Mouse (Mus musculus) ES-Bruce4 (cell line): ENCODE data around the gene Tgfbr3. TPM values are rescaled to one million over a fixed set of nuclear protein-coding genes. Genes with fewer than 3 reads are reported as not detected.

Experiments
- H3K27ac ChIP-seq: 2 replicates; pipeline ENCODE4 v1.5.1; 2012; ENCODE audit warnings: low read length, inconsistent platforms; ENCODE audit not compliant: insufficient read depth
- H3K27me3 ChIP-seq: 2 replicates; pipeline ENCODE4 v1.6.1; 2012; ENCODE audit warnings: mild to moderate bottlenecking, low read length, inconsistent platforms; ENCODE audit not compliant: control insufficient read depth, poor library complexity, insufficient read depth, severe bottlenecking
- H3K36me3 ChIP-seq: 2 replicates; pipeline ENCODE4 v1.6.1; 2012; ENCODE audit warnings: inconsistent platforms, mild to moderate bottlenecking, low read length, moderate library complexity; ENCODE audit not compliant: control insufficient read depth, poor library complexity, insufficient read depth, severe bottlenecking
- H3K4me1 ChIP-seq: one replicate; pipeline ENCODE4 v1.8.1; 2011; ENCODE audit warnings: low read length; ENCODE audit not compliant: control insufficient read depth, insufficient read depth
- H3K4me3 ChIP-seq: 2 replicates; pipeline ENCODE4 v1.5.1; 2011; ENCODE audit warnings: low read depth, mild to moderate bottlenecking, low read length
- H3K9ac ChIP-seq: 2 replicates; pipeline ENCODE4 v1.6.1; 2012; ENCODE audit warnings: low read depth, mild to moderate bottlenecking, inconsistent platforms; ENCODE audit not compliant: poor library complexity, severe bottlenecking
- H3K9me3 ChIP-seq: replicated peaks from 2 replicates; pipeline ENCODE4 v1.6.1; 2012; ENCODE audit warnings: mild to moderate bottlenecking, low read length, inconsistent platforms; ENCODE audit not compliant: control insufficient read depth, poor library complexity, insufficient read depth, severe bottlenecking
- CTCF ChIP-seq: IDR thresholded peaks from one replicate; pipeline ENCODE4 v1.8.1; 2011; ENCODE audit warnings: low read depth, low read length
- EP300 ChIP-seq: IDR thresholded peaks from 2 replicates; pipeline ENCODE4 v1.6.1; 2011; ENCODE audit warnings: low read depth, low read length; ENCODE audit not compliant: insufficient read depth
- POLR2A ChIP-seq: IDR thresholded peaks from one replicate; pipeline ENCODE4 v1.8.1; 2011; ENCODE audit warnings: low read length; ENCODE audit not compliant: insufficient read depth
- polyA plus RNA-seq: library from polyadenylated mRNA; stranded (reverse); fragments of >200 nt; gene quantifications from 2 replicates; pipeline ENCODE4 v1.2.4, GENCODE M21; 2011; ENCODE audit warnings: low read depth; ENCODE audit not compliant: missing spikeins, insufficient read depth, insufficient read length

Gene Tgfbr3
- polyA plus RNA-seq, 1 experiment = 8.8 TPM

- H3K4me1 ChIP-seq = peaks cover 6% of the 10 kb centered on the region
- no peaks in the 10 kb centered on the region for H3K36me3 ChIP-seq
- no peak overlapping the region for H3K4me3 ChIP-seq
- no peak for TF ChIP-seq EP300
- no peak for TF ChIP-seq CTCF
- no peak for TF ChIP-seq POLR2A
- H3K9me3 ChIP-seq = no peaks in the 10 kb centered on the region
- H3K9ac ChIP-seq = no peak overlapping the region
- H3K27ac ChIP-seq = no peak overlapping the region
- no peaks in the 10 kb centered on the region for H3K27me3 ChIP-seq
Measured at GRCm38 (mm10) chr5:107221892-107222669, 67.3 kb downstream of the Tgfbr3 start.

GRCm38 (mm10) chr5:107220936-107221335 lies 68.5 kb downstream of the Tgfbr3 start:
- Histone ChIP-seq H3K4me1 (peaks cover 6% of the 10 kb centered on the region), H3K27ac (no peak overlapping the region), H3K9me3 (no peaks in the 10 kb centered on the region), H3K9ac (no peak overlapping the region), H3K36me3 (no peaks in the 10 kb centered on the region), H3K4me3 (no peak overlapping the region), H3K27me3 (no peaks in the 10 kb centered on the region)
- no peak for TF ChIP-seq POLR2A
- TF ChIP-seq CTCF = no peak
- TF ChIP-seq EP300 = no peak

GRCm38 (mm10) chr5:107219883-107220282 lies 69.5 kb downstream of the Tgfbr3 start:
- Histone ChIP-seq H3K4me3 (no peak overlapping the region), H3K9me3 (no peaks in the 10 kb centered on the region), H3K36me3 (no peaks in the 10 kb centered on the region), H3K9ac (no peak overlapping the region), H3K27ac (no peak overlapping the region), H3K27me3 (no peaks in the 10 kb centered on the region), H3K4me1 (peaks cover 6% of the 10 kb centered on the region)
- TF ChIP-seq EP300 = no peak
- no peak for TF ChIP-seq CTCF
- TF ChIP-seq POLR2A = no peak

GRCm38 (mm10) chr5:107219318-107219717 lies 70.1 kb downstream of the Tgfbr3 start:
- Histone ChIP-seq H3K36me3 (no peaks in the 10 kb centered on the region), H3K4me1 (peaks cover 6% of the 10 kb centered on the region), H3K27me3 (no peaks in the 10 kb centered on the region), H3K9ac (no peak overlapping the region), H3K27ac (no peak overlapping the region), H3K9me3 (no peaks in the 10 kb centered on the region), H3K4me3 (no peak overlapping the region)
- no peak for TF ChIP-seq CTCF
- no peak for TF ChIP-seq EP300
- no peak for TF ChIP-seq POLR2A

- H3K27me3 ChIP-seq = no peaks in the 10 kb centered on the region
- no peak overlapping the region for H3K9ac ChIP-seq
- no peak overlapping the region for H3K27ac ChIP-seq
- peaks cover 6% of the 10 kb centered on the region for H3K4me1 ChIP-seq
- no peaks in the 10 kb centered on the region for H3K9me3 ChIP-seq
- H3K36me3 ChIP-seq = no peaks in the 10 kb centered on the region
- TF ChIP-seq EP300 = no peak
- TF ChIP-seq CTCF = no peak
- TF ChIP-seq POLR2A = no peak
- no peak overlapping the region for H3K4me3 ChIP-seq
Measured at GRCm38 (mm10) chr5:107218594-107218993, 70.8 kb downstream of the Tgfbr3 start.

- Histone ChIP-seq H3K27ac (no peak overlapping the region), H3K4me1 (peaks cover 6% of the 10 kb centered on the region), H3K9ac (no peak overlapping the region), H3K9me3 (no peaks in the 10 kb centered on the region), H3K36me3 (no peaks in the 10 kb centered on the region), H3K4me3 (no peak overlapping the region), H3K27me3 (no peaks in the 10 kb centered on the region)
- TF ChIP-seq CTCF (no peak), POLR2A (no peak), EP300 (no peak)
Measured at GRCm38 (mm10) chr5:107217139-107217538, 72.3 kb downstream of the Tgfbr3 start.
